Mouse (Mus musculus) heart, postnatal 25 days (tissue): ENCODE measurements around the gene Gstt3. TPM values are rescaled to one million over a fixed set of nuclear protein-coding genes. Genes with fewer than 3 reads are reported as not detected.

ENCODE experiments used
- DNase-seq: peaks from one replicate; pipeline ENCODE4 v3.0.0; 2022; ENCODE audit warnings: low spot score
- intact Hi-C: fragments of 180-260 bp; cut with DNase I; formaldehyde crosslinking; loops from one replicate; pipeline ENCODE4 v1.15.1; 2025
- total RNA-seq, 2 experiments: library from RNA; stranded (reverse); gene quantifications; 2 replicates each; pipeline ENCODE4 v1.2.3; 2021

Gstt3 gene
- 1 to 10 TPM; 3.1 to 3.3 TPM for total RNA-seq

DNA sequence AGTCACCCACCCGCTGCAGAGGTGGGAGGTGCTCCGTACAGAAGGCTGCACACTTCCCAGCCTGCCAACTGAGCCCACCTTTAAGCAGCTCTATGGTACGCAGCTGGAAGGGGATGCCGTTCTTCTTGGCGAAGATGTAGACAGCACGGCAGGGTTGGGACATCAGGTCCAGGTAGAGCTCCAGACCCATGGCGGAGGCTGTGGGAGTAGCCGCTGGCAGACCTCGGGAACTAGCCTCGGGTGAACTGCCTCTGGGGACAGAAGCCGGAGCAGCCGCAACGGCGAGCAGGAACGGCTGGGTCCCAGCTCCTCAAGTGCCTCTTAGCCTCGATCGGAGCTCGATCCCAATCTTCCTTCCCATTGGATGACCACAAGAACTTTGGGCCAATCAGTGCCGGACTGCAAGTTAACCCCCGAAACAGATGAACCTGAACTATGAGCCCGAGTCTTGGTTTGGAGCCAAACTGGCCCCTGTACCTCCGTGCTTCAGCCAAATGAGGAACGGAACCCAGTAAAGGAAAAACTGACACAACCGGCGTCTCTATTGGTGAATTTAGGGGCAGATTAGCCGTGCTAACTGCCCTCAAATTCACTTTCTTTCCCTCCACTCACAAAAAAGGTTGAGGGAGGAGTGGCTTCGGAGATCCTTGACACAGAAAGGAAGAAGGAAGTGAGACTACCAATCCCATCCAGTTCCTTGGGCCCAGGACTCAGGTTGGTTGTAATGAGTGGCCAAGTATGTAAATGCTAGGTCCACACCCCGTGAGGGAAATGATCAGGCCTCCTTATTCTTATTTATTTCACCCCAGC lies at the start of gene Gstt3, which contains the start of gene Gm20441:
Gstt3 (minus strand) TSS at position 646 of the 810 bp plus-strand sequence.
Gm20441 (minus strand) TSS at position 186 of the 810 bp plus-strand sequence.
- intact Hi-C loops, result no loop called here

DNA sequence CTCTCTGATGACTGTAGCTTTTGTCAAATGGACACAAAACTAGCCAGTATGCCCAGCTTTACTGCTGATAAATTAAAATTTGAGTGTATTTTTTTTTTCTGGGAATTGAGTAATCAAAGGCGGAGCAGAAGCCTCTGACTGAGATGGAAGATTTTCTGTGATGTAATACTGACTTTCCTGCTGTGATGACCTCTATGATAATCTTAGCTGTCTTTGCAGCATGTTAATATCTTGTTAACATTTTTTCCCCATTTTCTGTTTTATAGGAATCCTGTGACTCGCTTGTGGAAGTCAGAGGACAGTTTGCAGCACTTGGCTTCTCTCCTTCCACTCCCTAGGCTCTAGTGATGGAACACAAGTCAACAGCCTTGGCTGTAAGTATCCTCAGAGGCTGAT lies 49.1 kb upstream of the Gstt3 start:
- intact Hi-C loops, result loop anchor here (5.0 kb wide), 2 partner anchors 58 to 88 kb away; partner anchors contain the start of gene Ddt
- DNase-seq, result no peak

More for the DNA sequence above, at the start of gene Gstt3, which contains the start of gene Gm20441:
- peak; percentile 66 for DNase-seq

DNA sequence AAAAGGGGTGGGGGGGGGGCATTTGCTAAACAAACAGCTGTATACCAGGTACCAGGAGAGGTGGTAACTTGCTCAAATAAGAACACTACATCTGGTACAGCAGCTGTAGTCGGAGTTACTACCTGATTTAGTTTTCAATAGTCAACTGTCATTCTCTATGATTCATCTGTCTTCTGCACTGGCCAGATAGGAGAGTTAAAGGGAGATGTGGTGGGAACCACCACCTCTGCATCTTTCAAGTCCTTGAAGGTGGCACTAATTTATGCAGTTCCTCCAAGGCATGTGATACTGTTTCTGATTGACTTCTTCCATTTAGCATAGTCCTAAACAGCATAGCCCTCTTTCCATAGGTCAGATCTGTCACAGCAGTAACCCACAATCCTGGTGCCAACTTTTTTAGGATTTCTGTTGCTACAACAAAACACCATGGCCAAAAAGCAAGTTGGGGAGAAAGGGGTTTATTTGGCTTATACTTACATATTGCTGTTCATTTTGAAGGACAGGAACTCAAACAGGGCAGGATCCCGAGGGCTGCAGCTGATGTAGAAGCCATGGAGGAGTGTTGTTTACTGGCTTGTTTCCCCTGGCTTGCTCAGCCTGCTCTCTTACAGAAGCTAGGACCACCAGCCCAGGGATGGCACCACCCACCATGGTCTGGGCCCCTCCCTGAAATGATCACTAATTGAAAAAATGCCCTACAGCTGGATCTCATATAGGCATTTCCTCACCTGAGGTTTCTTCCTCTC lies 48.5 kb upstream of the Gstt3 start:
- intact Hi-C loops, result loop anchor here (5.0 kb wide), 2 partner anchors 57 to 87 kb away; partner anchors contain the start of gene Ddt
- DNase-seq, result no peak

DNA sequence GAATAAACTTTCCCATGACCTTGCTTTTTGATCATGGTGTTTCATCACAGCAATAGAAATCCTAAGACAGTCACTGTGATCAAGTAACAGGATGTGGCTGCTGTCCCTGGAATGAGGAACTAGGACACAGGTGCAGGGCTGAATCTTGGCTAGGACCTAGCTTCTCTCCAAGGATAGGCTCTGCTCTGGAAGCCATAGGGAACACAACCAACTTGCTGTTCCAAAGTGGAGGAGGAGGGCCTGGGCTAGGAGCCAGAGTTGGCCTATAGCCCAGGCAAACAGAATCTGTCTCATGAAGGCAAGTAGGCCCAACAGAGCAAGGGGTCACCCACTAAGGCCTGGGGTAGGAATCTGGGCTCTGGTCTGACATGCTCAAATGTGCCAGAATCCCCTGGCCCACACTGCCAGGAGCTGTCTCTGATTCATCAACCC lies 47.3 kb upstream of the Gstt3 start:
- DNase-seq, result peak; percentile 37
- intact Hi-C loops, result no loop called here

DNA sequence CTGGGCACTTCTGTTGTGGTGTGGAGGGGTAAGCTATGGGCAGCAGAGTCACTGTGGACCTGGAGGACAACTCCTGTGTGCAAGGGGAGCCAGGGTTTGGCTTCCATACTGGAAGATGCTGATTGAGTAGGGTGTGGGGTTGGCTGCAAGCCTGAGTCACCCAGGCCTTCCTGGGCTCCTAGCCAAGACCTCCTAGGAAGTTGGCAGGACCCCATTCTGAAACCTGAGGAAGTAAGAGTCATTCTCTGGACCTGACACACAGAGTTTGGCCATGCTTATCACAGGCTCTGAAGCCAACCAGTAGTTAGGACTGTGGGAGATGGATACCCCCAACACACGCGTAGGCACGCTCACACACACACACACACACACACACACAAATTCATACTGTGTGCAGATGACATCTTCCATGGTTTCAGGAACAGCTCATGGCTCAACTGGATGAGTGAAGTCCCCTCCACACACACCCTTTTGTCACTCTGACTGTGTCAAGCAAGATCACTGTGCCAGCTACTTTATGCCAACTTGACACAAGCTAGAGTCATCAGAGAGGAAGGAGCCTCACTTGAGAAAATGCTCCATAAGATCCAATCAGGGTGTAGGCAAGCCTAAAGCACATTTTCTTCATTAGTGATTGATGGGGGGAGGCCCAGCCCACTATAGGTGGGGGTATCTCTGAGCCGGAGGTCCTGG lies 46.6 kb upstream of the Gstt3 start:
- DNase-seq, result no peak
- intact Hi-C loops, result no loop called here

DNA sequence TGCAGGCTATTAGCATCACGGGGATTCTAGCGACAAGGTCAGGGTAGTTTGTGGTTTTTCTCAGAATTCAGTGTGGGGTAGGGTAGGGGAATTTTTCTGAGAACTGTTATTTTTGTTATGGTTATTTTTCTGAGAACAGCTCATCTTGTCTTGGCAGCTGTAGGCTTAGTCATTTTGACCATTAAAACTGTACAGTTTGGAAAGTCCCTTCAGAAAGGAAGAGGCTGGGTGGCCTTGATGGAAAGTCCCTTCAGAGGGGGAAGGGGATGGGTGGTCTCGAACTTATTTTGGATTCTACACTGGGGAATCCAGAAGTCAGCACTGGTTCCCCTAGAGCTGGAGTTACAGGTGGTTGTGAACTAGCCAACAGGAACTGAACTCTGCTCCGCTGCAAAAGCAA lies 43.3 kb upstream of the Gstt3 start:
- no peak for DNase-seq
- intact Hi-C loops, result no loop called here

DNA sequence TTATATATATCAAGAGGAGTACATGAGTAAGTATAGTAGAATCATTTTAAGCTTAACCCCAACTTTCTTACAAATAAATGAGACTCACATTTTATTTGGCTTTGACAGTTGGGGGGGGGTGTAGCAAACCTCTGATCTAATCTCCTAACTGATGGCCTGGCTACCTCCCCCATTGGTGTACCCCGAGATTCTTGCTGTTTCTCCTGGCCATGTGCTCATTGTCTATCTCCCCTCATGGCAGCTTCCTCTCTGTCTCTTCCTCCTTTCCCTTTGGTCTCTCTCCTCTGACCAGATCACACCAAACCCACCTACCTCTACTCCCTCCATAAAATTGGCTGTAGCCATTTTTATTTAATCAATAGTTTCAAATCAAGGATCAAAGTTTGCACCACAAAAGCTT lies 42.6 kb upstream of the Gstt3 start:
- intact Hi-C loops, result no loop called here
- no peak for DNase-seq

DNA sequence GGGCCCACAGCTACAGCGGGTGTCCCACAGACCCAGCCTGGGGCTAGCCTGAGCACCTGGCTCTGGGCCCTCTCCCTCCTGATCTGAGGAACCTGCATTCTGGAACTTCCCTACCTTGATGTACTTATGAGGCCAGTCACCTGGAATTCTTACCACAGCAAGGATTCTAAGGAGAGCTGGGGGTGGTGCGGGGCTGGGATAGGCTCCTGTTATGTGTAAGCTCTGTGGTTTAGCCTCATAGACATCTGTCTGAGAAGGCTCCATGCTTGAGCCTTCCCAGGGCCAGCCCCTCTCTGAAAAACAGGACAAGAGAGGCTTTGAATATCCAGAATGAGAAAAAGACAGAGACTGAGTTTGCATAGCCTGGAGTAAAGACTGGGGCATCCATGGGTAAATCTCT lies 41.2 kb upstream of the Gstt3 start, which contains the start of gene Gstt4:
Gstt4 (minus strand) TSS at position 101 of the 400 bp plus-strand sequence.
- intact Hi-C loops, result no loop called here
- no peak for DNase-seq

DNA sequence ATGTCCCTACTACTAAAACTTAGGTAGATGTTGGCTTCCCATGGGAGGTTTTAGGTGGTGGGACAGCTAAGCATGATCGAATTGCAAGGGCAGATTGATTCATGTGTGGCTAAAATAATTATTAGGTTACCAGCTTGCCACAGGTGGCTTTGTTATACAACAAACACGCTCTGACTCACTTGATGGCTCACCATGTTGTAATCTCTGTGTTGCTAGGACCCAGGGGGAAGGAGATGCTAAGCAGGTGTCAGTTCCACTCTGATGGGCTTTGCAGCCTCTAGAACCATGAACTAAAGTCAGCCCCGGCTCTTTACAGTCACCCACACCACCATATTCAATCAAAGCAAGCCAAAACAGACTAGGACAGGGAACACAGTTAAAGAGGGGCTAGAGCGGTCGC lies 38.7 kb upstream of the Gstt3 start:
- no peak for DNase-seq
- intact Hi-C loops, result no loop called here

DNA sequence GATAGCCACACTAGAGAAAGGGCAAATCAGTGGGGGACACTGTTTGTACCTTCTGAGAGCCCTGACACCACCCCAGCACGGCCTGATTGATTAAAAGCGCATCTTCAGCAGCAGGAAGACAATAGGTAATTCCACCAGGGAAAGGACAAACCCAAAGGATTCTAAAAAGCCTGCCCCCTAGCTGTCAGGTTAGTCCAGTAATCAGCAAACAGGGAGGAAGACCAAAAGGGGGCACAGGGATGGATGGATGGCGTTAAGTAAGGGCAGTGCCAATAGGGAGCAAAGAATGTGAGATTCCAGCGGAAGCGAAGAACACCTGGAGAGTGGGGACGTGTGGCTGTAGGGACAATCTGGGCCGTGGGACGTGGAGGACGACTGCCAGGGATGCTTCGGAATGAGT lies 37.4 kb upstream of the Gstt3 start:
- intact Hi-C loops, result no loop called here
- DNase-seq, result no peak

DNA sequence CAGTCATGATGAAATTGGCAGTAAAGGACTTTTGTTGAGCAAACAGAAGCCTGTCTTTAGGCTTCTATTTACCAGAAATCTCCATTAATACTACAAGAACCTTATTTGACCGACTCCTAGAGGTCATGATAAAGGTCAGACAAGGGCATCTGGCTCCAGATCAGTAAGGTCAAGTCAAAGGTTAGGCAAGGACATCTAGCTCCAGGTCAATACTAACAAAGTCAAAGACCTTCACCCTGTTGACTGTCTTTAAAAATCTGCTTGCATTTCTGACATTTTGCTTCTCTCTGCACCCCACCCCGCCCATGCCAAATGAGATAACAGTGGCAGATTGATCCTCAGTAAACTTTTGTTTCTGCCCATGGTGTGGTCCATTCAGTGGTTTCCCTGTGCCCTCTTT lies 23.0 kb upstream of the Gstt3 start:
- intact Hi-C loops, result no loop called here
- DNase-seq, result no peak

DNA sequence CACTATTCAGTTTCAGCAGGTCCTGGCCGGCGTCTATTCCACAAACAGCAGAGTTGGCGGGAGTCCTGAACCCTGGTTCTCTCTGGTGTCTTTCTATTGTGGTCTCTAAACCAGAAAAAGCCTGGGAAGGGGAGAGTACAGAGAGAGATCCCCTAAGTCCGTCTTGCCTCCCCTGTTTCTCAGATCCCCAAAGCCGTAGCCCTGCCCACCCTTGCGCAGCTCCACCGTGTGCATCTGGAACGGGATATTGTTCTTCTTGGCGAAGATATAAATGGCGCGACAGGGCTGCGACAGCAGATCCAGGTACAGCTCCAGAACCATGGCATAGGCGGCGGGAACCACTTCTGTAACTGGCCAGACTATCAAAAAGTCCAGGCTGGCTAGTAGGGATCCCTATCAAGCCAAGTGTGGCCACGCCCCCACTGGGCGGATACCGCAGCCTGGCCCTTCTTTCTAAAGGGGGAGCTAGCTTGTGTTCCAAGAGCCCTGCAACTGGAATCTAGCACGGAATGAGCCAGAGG lies 17.0 kb upstream of the Gstt3 start, which contains the start of gene Gstt1:
Gstt1 (minus strand) TSS at position 409 of the 521 bp plus-strand sequence.
- intact Hi-C loops, result loop anchor here (2.0 kb wide), 1 partner anchor 59 kb away; no protein-coding TSS in a partner anchor
- peak; percentile 73 for DNase-seq

DNA sequence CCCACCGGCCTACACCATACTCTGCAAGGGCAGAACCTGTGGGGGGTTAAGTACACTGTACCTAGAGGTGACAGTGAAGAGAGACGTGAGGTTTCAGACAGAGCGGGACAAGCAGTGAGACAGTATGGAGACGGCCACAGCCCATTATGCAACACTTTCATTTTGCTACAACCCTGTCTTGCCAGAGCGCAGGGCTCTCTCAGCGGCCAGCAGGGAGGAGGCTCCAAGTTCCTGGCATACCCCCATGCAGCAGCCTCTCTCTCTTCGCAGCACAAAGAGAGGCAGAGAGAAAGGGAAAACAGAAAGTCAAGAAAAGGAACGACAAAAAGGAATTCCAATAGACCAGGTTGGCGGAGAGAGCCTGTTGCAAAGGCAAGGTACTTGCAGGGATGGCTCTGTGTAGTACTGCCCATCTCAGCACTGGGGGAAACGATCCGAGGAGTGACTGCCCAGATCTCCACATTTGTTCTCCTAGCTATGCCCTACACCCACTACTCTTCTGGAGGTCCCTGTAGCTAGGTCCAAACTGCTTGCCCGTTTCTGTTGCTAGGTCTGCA lies 16.5 kb upstream of the Gstt3 start:
- intact Hi-C loops, result loop anchor here (2.0 kb wide), 1 partner anchor 59 kb away; no protein-coding TSS in a partner anchor

DNA sequence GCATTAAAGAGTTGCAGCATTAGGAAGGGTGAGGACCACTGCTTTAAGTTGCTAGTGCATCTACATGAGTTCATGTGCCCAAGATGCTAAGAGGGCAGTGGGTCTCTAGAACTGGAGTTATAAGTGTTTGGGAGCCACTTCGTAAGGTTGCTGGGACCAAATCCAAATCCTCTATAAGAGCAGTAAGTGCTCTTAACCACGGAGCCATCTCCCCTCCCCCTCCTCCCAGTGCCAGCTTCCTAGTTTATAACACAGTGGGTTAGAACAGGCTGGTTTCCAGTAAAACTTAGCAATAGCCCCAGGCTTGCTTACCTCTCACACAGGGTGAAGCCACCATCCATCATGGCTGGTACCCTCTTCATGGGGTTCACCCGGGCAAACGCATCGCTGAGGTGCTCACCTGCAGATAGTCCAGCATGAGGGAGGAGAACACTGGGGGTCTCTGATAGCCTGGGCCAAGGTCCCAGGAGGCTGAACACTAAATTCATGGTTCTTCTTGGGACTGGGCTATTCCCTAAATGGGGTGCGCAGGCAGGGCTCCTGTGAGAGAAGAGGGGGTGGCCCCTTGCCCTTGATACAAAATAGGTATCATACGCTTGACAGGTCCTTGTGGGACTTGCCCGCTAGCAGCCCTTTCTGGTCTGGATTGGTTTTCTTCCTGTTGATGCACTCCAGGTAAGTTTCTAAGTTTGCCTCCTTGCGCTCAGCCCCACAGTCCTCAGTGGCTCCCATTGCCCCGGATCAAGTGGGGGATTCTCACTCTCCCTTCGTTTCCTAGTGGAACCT lies 15.7 kb upstream of the Gstt3 start:
- intact Hi-C loops, result no loop called here

More for the DNA sequence above, 16.5 kb upstream of the Gstt3 start:
- DNase-seq, result peak; percentile 56

DNA sequence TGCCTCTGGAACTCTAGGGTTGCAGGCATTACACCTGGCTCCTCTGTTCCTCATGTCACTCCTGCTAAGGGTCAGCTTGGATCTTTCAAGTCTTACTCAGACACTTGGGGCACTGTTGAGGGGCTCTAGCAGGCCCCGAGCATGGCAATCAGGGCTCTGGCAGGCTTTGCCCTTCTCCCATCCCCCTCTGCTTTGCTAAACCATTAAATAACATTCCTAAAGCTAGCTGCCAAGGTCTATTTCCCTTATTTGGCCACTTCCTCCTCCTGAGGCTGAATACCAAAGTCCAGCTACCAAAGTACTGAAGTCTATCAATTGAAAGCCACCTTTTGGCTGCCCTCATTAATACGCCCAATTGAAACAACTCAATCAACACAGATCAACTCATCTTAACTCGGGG lies 13.7 kb upstream of the Gstt3 start:
- no peak for DNase-seq
- intact Hi-C loops, result no loop called here

More for the DNA sequence above, 15.7 kb upstream of the Gstt3 start:
- no peak for DNase-seq

DNA sequence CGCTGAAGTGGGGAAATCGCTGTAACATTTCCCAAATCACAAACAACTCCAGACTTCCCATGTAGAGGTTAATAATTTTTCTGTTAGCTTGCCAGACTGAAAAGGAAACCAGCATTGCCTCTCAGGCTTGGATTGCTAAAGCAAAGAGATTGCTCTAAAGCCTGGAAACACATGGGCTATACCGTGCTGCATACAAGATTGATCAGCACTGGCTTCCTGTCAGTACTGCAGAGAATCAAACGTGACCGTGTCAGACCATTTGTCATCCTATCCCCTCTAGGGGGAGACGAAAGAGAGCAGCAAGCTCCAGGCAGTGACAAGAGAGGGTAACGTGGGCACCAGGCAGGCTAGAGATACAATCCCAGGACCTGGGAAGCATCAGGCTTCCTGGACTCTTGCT lies 9.6 kb upstream of the Gstt3 start:
- intact Hi-C loops, result no loop called here
- DNase-seq, result no peak

DNA sequence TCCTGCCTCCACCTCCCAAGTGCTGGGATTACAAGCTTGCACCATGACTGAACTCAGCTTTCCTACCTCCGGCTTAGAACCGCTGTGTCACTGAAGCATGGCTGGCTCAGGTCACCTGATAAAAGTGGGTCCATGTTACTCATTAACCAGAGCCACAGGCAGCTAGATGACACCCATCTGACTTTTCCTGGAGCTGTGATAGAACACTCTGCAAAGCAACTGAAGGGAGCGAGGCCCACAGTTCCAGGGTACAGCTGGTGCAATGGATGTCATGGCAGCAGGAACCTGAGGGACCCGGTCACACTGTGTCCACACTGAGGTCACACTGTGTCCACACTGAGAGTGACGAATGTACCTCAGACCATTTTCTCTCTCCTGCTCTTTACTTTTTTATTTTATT lies 8.6 kb upstream of the Gstt3 start:
- DNase-seq, result no peak
- intact Hi-C loops, result no loop called here

DNA sequence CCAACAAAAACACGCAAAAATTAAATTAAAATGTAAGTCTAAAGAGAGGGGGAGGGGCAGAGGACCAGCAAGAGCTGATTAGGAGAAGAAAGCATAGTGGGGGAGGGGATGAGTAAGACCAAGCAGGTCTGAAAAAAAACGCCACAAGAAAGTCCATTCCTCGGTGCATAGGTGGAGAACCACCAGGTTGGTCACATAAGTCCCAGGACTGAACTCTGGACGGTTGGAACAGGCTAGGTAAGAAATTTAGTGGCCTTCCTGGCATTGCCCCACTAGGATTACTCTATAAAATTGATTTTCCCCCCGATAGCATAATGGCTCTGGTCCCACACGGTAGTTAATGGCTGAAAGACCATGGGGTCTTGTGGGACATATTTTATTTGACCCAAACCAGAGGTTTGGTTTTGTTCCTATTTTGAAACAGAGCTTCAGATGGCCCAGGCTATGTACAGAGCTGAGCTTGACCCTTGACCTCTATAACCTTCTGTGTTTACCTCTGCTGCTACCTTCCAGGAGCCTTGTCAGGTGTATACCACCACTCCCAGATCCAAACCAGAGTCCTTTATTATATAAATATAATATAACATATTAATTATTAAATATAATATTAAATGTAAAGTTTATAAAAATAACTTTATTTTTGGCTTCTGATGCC lies 8.0 kb upstream of the Gstt3 start:
- intact Hi-C loops, result no loop called here
- no peak for DNase-seq
